Mouse (Mus musculus): ENCODE measurements around the gene Rrn3.

DNA sequence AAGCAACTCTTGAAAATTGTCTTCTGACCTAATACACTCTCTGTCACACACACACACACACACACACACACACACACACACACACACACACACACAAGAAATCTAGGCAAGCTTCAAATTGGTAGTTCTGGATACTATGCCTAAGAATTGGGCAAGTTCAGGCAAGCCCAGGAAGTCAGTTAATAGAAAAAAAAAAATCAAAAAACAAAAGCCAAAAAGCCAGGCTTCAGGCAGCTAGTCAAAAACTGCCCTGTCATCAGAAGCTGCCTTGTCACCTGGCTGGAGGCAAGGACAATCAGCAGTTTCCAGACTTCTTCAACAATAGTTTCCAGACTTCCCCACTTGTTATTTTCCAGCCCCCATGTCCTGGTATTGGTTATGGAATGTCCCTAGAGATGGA, 14.1 kb upstream of the Rrn3 start:
- TF ChIP-seq POLR2A (IDR thresholded peaks at IDR 0.05; ENCODE audit: control insufficient read depth, low read depth, low read length) (no peak), CTCF (IDR thresholded peaks at IDR 0.05; ENCODE audit: control insufficient read depth, insufficient read depth, insufficient replicate concordance, low read depth, low read length) (no peak)
